Mouse (Mus musculus) heart, postnatal 25 days (tissue): Measurements from ENCODE around the gene Vps26b. TPM values are rescaled to one million over a fixed set of nuclear protein-coding genes. Genes with fewer than 3 reads are reported as not detected.

ENCODE experiments used
- DNase-seq: peaks from one replicate; pipeline ENCODE4 v3.0.0; 2022; ENCODE audit warnings: low spot score
- intact Hi-C: fragments of 180-260 bp; cut with DNase I; formaldehyde crosslinking; loops from one replicate; pipeline ENCODE4 v1.15.1; 2025
- total RNA-seq, 2 experiments: library from RNA; stranded (reverse); gene quantifications; 2 replicates each; pipeline ENCODE4 v1.2.3; 2021

Gene Vps26b
- total RNA-seq, result 10 to 100 TPM; 27.9 to 31.5 TPM

GRCm38 (mm10) chr9:27029828-27030762 is at the start of gene Vps26b, which contains the start of gene Ncapd3:
Gene Vps26b, minus strand, starts transcription at chr9:27030065.
Gene Ncapd3, plus strand, starts transcription at chr9:27030175.
- peak; percentile 94 for DNase-seq
- intact Hi-C loops, result loop anchor here (2.0 kb wide), 1 partner anchor 31 kb away; the partner anchor contains the start of genes Acad8 and Thyn1

- no peak for DNase-seq
- intact Hi-C loops, result loop anchor here (10.0 kb wide), 1 partner anchor 209 kb away; no protein-coding TSS in a partner anchor
These were observed 45.9 kb upstream of the Vps26b start for GRCm38 (mm10) chr9:27075812-27076211.

DNA sequence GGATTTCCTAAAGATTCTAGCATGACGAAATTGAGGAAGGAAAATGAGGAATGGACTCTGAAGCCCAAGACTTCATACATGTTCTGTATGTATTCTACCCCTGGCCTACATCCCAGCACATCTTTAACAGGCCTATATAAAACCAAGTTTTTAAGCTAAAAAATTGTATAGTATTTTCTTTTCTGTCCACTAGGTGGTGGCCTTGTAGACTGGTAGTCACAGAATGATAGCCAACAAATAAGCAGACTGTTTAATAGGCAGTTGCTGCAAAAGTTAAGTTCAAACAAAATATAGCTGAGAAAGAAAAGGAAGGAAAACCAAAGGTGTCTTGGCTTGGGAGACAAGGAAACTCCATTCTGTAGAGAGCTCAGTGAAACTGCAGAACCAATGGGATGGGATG is 44.8 kb upstream of the Vps26b start:
- no peak for DNase-seq
- intact Hi-C loops, result loop anchor here (5.0 to 10.0 kb wide), 2 partner anchors 210 to 253 kb away; no protein-coding TSS in a partner anchor

- no peak for DNase-seq
- intact Hi-C loops, result loop anchor here (5.0 to 10.0 kb wide), 2 partner anchors 214 to 256 kb away; no protein-coding TSS in a partner anchor
These were observed 41.0 kb upstream of the Vps26b start for GRCm38 (mm10) chr9:27070895-27071294.

DNA sequence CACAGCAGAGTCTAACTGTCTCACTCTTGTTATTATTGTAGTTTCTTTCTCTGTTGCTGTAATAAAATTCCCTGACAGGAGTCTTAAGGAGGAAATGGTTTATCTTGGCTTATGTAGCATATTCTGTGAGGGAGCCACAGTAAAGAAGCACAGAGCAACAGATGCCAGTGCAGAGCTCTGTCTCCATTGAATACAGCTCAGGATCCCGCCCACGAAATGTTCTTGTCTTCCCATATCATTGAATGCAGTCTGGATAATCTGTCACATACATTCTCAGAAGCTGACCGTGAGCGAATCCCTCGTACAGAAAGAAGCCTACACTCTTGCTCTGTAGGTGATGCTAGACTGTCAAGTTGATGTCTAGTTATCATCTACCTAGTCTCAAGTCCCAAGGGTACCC is 28.5 kb upstream of the Vps26b start:
- DNase-seq, result no peak
- intact Hi-C loops, result no loop called here

DNA sequence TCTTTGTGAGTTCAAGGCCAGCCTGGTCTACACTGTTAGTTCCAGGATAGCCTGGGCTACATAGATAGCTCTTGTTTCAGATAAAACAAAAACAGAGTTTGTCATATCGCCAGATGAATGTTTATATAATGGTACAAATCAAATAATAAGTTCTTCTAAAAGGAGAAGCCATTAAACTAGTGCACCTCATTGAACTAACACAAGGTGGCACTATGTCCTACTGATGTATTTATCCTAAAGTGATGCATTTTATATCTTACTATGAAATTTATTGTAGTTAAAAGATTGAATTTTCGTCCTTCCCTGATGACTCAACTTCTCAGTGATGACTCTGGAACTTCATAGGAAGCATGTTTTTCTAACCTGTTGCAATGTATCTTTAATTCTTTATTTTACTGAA is 19.6 kb upstream of the Vps26b start:
- intact Hi-C loops, result no loop called here
- DNase-seq, result no peak

DNA sequence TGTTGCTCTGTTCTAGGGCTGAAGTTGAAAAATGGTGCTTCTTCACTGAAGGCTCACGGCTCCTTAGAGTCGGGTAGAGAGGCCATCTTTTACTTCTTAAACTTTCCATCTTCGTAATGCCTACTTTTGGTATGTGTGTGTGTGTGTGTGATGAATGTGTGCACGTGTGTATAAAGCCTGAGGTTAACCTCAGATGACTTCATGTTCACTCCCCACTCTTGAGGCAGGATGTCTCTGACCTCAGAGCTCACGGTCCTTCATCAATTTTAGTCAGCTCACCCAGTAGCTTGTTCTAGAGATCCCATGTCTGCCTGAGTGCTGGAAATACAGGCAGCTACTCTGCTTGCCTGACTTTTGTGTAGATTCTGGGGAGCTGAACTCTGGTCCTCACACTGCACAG is 14.0 kb upstream of the Vps26b start:
- intact Hi-C loops, result no loop called here
- DNase-seq, result no peak

DNA sequence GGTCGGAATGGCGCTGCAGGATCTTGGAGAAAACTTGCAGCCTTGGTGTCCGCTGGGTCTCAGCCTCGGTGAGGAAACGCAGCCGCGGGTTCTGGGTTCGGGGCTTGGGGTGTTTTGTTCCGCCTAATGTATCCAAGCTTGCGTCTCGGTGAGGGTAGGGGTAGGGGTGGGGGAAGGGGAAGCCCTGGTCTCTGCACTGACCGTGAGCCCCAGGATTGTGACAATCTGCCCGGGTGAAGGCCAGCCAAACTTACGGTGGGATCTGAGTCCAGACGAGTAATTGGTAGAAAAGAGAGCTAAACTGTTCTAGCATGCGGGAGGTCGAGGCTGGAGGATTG is 867 bp upstream of the Vps26b start:
- intact Hi-C loops, result no loop called here
- DNase-seq, result no peak

GRCm38 (mm10) chr9:27029022-27029827 is 640 bp downstream of the Vps26b start:
- intact Hi-C loops, result loop anchor here (2.0 kb wide), 1 partner anchor 30 kb away; the partner anchor contains the start of genes Acad8 and Thyn1
- DNase-seq, result peak; percentile 4

- no peak for DNase-seq
- intact Hi-C loops, result no loop called here
These were observed 3.2 kb downstream of the Vps26b start for GRCm38 (mm10) chr9:27026708-27027107.

- DNase-seq, result no peak
- intact Hi-C loops, result no loop called here
These were observed 6.2 kb downstream of the Vps26b start for GRCm38 (mm10) chr9:27023681-27024080.

DNA sequence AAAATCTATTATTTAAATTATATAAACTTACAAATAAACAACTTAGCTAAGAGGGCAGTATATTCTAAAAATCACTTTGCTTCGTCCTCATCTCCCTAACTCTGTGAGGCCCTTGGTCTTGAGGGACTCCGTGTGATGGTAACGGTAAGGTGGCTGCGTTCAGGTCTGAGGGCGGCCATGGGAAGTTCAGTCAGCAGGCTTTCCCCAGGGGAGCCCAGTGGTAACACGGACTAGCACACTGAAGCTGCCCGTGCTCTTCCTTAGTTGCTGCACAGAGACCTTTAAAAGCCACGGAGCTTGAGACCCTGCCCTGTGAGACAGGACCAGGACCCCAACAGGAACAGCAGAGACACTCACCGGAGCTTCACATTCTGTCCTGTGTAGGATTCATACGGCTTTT is 10.9 kb downstream of the Vps26b start:
- intact Hi-C loops, result no loop called here
- no peak for DNase-seq

DNA sequence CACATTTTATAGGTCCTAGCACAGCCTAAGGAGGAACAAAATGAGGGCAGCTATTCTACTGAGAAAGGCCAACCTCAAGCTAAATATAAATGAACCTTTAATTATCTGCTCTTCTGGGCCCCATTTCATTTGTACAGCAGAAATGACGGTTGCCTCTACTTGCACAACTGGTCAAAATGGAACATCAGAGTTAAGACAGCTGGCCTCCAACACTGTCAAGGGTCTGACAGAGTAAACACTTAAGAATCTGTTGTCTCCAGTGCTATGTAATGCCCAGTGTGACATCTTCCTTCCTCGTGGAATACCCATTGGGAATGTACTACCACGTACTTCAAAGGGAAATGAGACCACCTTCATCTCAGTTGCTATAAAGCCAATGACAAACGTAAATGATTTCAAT is 18.3 kb downstream of the Vps26b start:
- intact Hi-C loops, result no loop called here
- no peak for DNase-seq

DNA sequence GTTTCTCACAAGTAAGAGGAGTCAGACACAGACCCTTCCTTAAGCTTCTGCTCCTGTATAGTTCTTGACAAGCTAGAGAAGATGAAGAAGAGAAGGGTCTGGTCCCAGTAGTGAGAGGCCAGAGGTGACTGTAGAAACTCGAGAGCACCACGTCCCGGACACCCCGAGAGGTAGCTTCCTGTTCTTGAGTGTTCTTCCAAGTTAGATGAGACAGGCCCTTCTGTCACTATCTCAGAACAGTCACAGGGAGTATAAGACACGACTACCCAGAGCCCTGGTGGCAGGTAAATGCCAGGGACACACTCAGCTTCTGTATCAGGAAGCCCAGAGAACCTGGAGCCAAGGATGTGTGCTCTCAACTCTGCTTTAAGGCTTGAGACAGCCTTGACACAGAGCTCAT is 20.6 kb downstream of the Vps26b start:
- intact Hi-C loops, result no loop called here

GRCm38 (mm10) chr9:27006866-27007265 is 23.0 kb downstream of the Vps26b start:
- intact Hi-C loops, result no loop called here
- DNase-seq, result no peak

More for the DNA sequence above, 20.6 kb downstream of the Vps26b start:
- no peak for DNase-seq

- intact Hi-C loops, result no loop called here
- no peak for DNase-seq
These were observed 23.9 kb downstream of the Vps26b start for GRCm38 (mm10) chr9:27005933-27006332.

- intact Hi-C loops, result no loop called here
- DNase-seq, result no peak
These were observed 24.6 kb downstream of the Vps26b start for GRCm38 (mm10) chr9:27005231-27005630.

- intact Hi-C loops, result loop anchor here (2.0 kb wide), 1 partner anchor 29 kb away; no protein-coding TSS in a partner anchor
- peak; percentile 92 for DNase-seq
These were observed 30.1 kb downstream of the Vps26b start, which contains the start of the genes Acad8 and Thyn1 for GRCm38 (mm10) chr9:26999461-27000395. Gene Acad8, minus strand, starts transcription at chr9:26999566. Gene Thyn1, plus strand, starts transcription at chr9:26999710.
